Mouse (Mus musculus) cerebellum, postnatal 4 days (tissue): ENCODE measurements around the gene Rpn2.

Experiments
- DNase-seq, 2 experiments: peaks; one replicate each; pipeline ENCODE4 v3.0.0; 2022; ENCODE audit warnings: low spot score in 2 of 2, mixed read lengths in 1 of 2

Rpn2 gene

GRCm38 (mm10) chr2:157278717-157279415 is at the start of gene Rpn2:
Gene Rpn2, plus strand, starts transcription at chr2:157279017.
- DNase-seq: peak; percentile 98

- no peak for DNase-seq
Observed at GRCm38 (mm10) chr2:157235946-157236345, 42.9 kb upstream of the Rpn2 start.

GRCm38 (mm10) chr2:157245001-157245400 is 33.8 kb upstream of the Rpn2 start:
- no peak for DNase-seq

DNA sequence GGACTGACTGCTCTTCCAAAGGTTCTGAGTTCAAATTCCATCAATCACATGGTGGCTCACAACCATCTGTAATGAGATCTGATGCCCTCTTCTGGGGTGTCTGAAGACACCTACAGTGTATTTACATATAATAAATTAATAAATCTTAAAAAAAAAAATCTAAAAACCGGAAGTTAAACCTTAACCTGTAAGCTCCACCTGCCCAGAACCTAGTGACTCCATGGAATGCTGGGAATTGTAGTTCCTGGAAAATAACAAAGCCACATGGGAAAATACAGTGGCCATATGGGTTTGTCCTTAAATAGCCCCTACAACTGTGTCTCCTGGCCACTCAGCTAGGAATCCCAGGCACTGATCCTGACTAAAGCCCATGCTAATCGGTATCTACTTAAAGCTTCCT is 33.2 kb upstream of the Rpn2 start:
- no peak for DNase-seq

DNA sequence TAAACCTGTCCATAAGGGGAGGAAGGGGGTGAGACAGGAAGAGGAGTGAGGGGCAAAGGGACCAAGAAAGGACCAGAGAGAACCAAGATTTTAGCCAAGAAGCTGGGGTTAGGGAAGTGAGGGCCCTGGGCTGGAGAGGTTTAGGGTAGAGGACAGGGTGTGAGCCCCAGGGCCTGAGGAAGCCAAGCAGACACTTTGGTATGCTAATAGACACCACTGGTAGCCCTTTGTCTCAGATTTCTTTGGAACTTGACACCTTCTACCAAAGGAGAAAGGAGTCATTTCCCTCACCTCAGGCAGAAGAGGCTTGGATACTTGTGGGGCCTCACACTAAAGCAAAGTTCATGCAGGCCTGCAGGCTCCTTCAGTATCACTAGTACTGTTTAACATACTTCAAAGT is 30.7 kb upstream of the Rpn2 start:
- DNase-seq: no peak

DNA sequence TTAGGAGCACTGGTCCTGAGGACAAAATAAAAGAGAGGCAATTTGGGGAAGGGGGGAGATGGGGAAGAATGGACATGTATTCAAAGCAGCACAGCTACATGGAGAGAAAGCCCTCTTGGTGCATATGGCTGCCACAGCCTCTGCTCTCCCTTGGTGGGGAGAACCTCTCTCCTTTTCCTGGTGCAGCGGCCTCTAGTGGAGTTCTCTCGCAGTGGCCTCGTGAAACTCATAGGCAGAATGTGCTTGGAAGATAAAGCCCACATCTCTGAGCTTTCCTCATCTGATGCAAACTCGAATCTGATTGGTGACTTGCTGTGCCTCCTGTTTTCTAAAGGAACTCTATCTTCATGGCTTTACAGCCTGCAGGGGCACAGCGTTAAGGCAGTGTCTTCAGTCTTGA is 19.1 kb upstream of the Rpn2 start:
- DNase-seq: peak; percentile 32 to 53

DNA sequence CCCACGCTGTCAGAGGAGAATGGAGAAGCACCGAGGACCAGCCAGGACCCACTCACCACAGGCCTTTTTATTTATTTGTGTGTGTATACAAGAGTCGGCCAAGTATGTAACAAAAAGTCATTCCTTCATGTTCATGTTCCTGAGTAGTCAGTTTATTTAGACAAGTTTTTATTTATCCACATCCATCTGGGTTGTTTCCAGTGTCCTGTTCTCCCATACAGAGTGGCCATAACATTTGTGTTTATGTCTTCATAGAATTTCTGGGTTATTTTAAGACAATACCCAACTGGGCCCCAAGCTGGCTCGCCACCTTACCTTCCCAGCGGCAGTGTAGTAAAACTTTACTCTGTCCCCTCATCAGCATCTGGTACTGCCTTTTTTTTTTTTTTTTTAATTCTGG is 16.9 kb upstream of the Rpn2 start:
- DNase-seq: no peak

DNA sequence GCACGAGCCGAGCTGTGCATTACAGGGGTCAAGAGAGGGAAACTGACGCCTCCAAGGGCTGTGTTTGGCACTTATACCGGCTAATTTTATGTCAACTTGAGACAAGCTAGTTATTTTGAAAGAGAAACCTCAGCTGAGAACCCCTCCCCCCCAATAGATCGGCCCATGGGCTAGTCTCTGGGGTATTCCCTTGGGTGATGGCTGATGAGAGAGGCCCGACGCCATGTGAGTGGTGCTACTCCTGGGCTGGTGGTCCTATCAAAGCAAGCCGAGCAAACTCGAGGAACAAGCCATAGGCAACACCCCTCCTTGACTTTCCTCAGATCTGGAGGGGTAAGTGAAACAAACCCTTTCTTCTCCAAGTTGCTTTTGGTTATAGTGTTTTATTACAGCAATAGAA is 16.3 kb upstream of the Rpn2 start:
- no peak for DNase-seq

- no peak for DNase-seq
Observed at GRCm38 (mm10) chr2:157263101-157263500, 15.7 kb upstream of the Rpn2 start.

GRCm38 (mm10) chr2:157263832-157264231 is 15.0 kb upstream of the Rpn2 start:
- no peak for DNase-seq

DNA sequence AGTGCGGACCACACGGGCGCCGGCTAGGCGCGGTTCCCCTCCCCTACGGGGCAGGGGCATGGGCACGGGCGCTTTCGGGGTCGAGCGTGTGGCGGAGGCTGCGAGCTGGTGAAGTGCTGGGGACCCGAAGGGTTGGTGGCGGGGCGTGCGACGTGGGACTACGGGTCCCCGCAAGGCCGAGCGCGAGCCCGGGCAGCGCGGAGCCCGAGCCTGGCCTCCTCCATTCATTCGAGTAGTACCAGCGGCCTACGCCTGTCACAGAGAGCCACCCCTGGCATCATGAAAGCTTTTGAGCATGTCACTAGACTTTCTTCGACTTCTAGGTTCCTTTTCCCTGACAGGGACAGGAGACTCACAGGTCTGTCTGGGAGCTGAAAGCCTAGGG is 591 bp downstream of the Rpn2 start, which contains the start of gene Mroh8:
TSS of gene Mroh8 (minus strand) at position 134 of the 385 bp plus-strand sequence.
- DNase-seq: peak in 1 of 2 experiments; percentile 29

DNA sequence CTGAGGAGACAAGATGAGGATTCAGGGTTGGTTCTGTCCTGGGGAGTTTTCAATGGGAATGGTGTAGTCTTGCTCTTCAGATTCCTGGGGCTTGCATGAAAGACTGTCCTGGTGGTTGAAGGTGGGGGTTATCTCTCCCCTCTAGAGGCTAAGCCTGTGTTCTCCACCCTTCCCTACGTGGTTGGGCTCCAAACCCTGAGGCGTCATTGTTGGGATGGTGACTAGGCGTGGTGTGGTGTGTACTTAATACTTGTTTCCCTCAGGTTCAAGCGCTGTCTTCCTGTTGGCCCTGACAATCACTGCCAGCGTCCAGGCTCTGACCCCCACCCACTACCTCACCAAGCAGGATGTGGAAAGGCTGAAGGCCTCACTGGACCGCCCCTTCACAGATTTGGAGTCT is 4.5 kb downstream of the Rpn2 start:
- no peak for DNase-seq

- DNase-seq: peak in 1 of 2 experiments; percentile 46
Observed at GRCm38 (mm10) chr2:157287542-157287941, 8.7 kb downstream of the Rpn2 start.

- no peak for DNase-seq
Observed at GRCm38 (mm10) chr2:157288996-157289395, 10.2 kb downstream of the Rpn2 start.

GRCm38 (mm10) chr2:157292093-157292492 is 13.3 kb downstream of the Rpn2 start:
- DNase-seq: peak; percentile 71 to 84

DNA sequence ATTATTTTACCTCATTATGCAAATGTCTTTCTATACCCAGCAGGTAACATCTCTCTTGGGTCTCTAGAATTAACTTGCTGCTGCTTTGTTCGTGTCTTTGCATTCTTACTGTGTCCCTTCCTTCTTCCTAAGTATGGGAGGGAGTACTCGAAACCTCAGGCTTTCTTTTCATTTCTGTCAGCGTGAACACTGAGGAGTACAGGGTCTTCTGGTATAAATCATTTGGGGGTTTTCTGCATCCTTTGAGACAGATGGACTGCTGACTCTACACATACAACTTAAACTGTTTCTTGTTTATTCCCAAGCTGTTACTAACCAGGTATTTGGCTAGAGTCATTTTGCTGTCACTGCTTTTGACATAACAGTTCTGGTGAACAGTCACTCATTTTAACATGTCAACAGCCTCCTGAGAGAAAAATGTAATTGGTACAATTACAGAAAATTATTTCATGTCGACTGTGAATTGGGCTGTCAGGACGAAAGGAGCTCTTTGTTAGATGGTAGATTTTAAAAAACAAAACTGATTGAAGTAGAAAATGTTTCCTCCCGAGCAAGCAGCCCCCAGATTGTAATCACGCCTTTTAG is 17.4 kb downstream of the Rpn2 start:
- DNase-seq: no peak

- DNase-seq: no peak
Observed at GRCm38 (mm10) chr2:157300051-157300450, 21.2 kb downstream of the Rpn2 start.

GRCm38 (mm10) chr2:157303096-157303495 is 24.3 kb downstream of the Rpn2 start:
- no peak for DNase-seq

GRCm38 (mm10) chr2:157306091-157307032 is 27.5 kb downstream of the Rpn2 start:
- no peak for DNase-seq

- peak in 1 of 2 experiments; percentile 58 for DNase-seq
Observed at GRCm38 (mm10) chr2:157307715-157308265, 29.0 kb downstream of the Rpn2 start.

- DNase-seq: no peak
Observed at GRCm38 (mm10) chr2:157308273-157308917, 29.6 kb downstream of the Rpn2 start.

DNA sequence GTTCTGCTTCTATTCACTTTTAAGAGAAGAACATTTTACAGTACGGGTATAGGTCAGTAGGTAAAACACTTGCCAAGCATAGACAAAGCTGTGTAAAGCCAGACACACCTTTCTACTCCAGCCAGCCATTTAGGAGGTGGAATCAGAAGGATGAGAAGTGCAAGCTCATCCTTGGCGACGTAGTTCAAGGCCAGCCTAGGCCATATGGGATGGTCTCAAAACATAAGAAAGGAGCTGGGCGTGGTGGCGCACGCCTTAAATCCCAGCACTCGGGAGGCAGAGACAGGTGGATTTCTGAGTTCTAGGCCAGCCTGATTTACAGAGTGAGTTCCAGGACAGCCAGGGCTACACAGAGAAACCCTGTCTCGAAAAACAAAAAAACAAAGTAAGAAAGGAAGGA is 30.8 kb downstream of the Rpn2 start:
- no peak for DNase-seq
